Mouse (Mus musculus) CH12.LX (cell line): ENCODE measurements around the gene Ythdf1. TPM values are rescaled to one million over a fixed set of nuclear protein-coding genes. Genes with fewer than 3 reads are reported as not detected.

Experiments
- DNase-seq: peaks from one replicate; pipeline ENCODE4 v3.0.0-alpha.2; 2013; ENCODE audit errors: extremely low read depth
- H3K27ac ChIP-seq: 2 replicates; pipeline ENCODE4 v1.5.1; 2012; ENCODE audit warnings: low read depth, mild to moderate bottlenecking, control low read depth, moderate library complexity; ENCODE audit not compliant: insufficient read depth
- H3K27me3 ChIP-seq: replicated peaks from 2 replicates; pipeline ENCODE3; 2012; ENCODE audit warnings: inconsistent platforms
- H3K36me3 ChIP-seq, 2 experiments: replicated peaks in 1 of 2; 2 replicates each; pipeline versions ENCODE3 to v1.6.1; 2012; ENCODE audit warnings: inconsistent platforms in 1 of 2, low read length in 1 of 2, mild to moderate bottlenecking in 1 of 2, mixed read lengths in 1 of 2, moderate library complexity in 1 of 2; ENCODE audit not compliant: control insufficient read depth in 1 of 2, insufficient read depth in 1 of 2
- H3K4me1 ChIP-seq, 2 experiments: 2 replicates each; pipeline ENCODE4 v1.6.1; 2012; ENCODE audit warnings: inconsistent platforms in 1 of 2, moderate library complexity in 1 of 2; ENCODE audit not compliant: insufficient read depth in 2 of 2, control insufficient read depth in 1 of 2
- H3K4me2 ChIP-seq: 2 replicates; pipeline ENCODE4 v1.6.1; 2012; ENCODE audit warnings: low read depth, mild to moderate bottlenecking, control low read depth; ENCODE audit not compliant: poor library complexity, insufficient read depth, severe bottlenecking
- H3K4me3 ChIP-seq, 3 experiments: fragments of 150-350 bp in 1 of 3; sonication (generic) in 1 of 3; replicated peaks in 1 of 3; 2 replicates each; pipeline versions ENCODE3 to v1.5.1; 2011 to 2012; ENCODE audit warnings: low read depth in 2 of 3, low read length in 2 of 3, mild to moderate bottlenecking in 2 of 3, moderate library complexity in 2 of 3, control low read depth in 1 of 3, improper control_type of control experiment in 1 of 3, inconsistent platforms in 1 of 3, mixed read lengths in 1 of 3; ENCODE audit not compliant: poor library complexity in 1 of 3
- H3K79me2 ChIP-seq: replicated peaks from 2 replicates; pipeline ENCODE4 v1.6.1; 2012; ENCODE audit warnings: mild to moderate bottlenecking, moderate library complexity; ENCODE audit not compliant: control insufficient read depth, poor library complexity, insufficient read depth, severe bottlenecking; ENCODE audit errors: extremely low read depth
- H3K9ac ChIP-seq: 2 replicates; pipeline ENCODE4 v1.6.1; 2012; ENCODE audit warnings: low read depth, mild to moderate bottlenecking, control low read depth, moderate library complexity; ENCODE audit not compliant: insufficient read depth
- H3K9me3 ChIP-seq: replicated peaks from 2 replicates; pipeline ENCODE3; 2012; ENCODE audit warnings: low read length, inconsistent platforms, mixed read lengths
- BHLHE40 ChIP-seq: IDR thresholded peaks from 2 replicates; pipeline ENCODE4 v1.6.1; 2011; ENCODE audit warnings: mild to moderate bottlenecking, low read depth, low read length, improper control_type of control experiment
- CHD2 ChIP-seq: IDR thresholded peaks from 2 replicates; pipeline ENCODE4 v1.6.1; 2011; ENCODE audit warnings: low read length, improper control_type of control experiment
- CTCF ChIP-seq, 2 experiments: IDR thresholded peaks in 1 of 2; conservative IDR thresholded peaks in 1 of 2; 2 replicates each; pipeline ENCODE4 v1.5.1; 2011 to 2012; ENCODE audit warnings: low read depth in 2 of 2, low read length in 2 of 2, improper control_type of control experiment in 1 of 2, inconsistent platforms in 1 of 2, mild to moderate bottlenecking in 1 of 2, moderate library complexity in 1 of 2
- E2F4 ChIP-seq: IDR thresholded peaks from 2 replicates; pipeline ENCODE4 v1.6.1; 2011; ENCODE audit warnings: low read depth, low read length, improper control_type of control experiment; ENCODE audit not compliant: insufficient replicate concordance
- ELF1 ChIP-seq: IDR thresholded peaks from 2 replicates; pipeline ENCODE4 v1.6.1; 2014; ENCODE audit warnings: low read depth, mild to moderate bottlenecking, inconsistent platforms, low read length, improper control_type of control experiment
- EP300 ChIP-seq: IDR thresholded peaks from 2 replicates; pipeline ENCODE4 v1.6.1; 2011; ENCODE audit warnings: low read length, improper control_type of control experiment
- ETS1 ChIP-seq: conservative IDR thresholded peaks from 2 replicates; pipeline ENCODE4 v1.6.1; 2012; ENCODE audit warnings: low read depth, mild to moderate bottlenecking, inconsistent platforms, low read length, improper control_type of control experiment, moderate library complexity
- GABPA ChIP-seq: IDR thresholded peaks from 2 replicates; pipeline ENCODE4 v1.6.1; 2012; ENCODE audit warnings: low read depth, low read length, improper control_type of control experiment, inconsistent platforms; ENCODE audit not compliant: insufficient replicate concordance
- JUND ChIP-seq: conservative IDR thresholded peaks from 2 replicates; pipeline ENCODE4 v1.6.1; 2011; ENCODE audit warnings: low read depth, low read length, improper control_type of control experiment
- MAFK ChIP-seq: IDR thresholded peaks from 2 replicates; pipeline ENCODE4 v1.6.1; 2011; ENCODE audit warnings: low read length, improper control_type of control experiment; ENCODE audit not compliant: insufficient replicate concordance
- MAX ChIP-seq: IDR thresholded peaks from 2 replicates; pipeline ENCODE4 v1.6.1; 2011; ENCODE audit warnings: low read length, improper control_type of control experiment
- MAZ ChIP-seq: IDR thresholded peaks from 2 replicates; pipeline ENCODE4 v1.6.1; 2012; ENCODE audit warnings: low read depth, mild to moderate bottlenecking, inconsistent platforms, low read length, improper control_type of control experiment, moderate library complexity
- MEF2A ChIP-seq: IDR thresholded peaks from 2 replicates; pipeline ENCODE4 v1.6.1; 2014; ENCODE audit warnings: low read depth, mild to moderate bottlenecking, inconsistent platforms, low read length, improper control_type of control experiment, borderline replicate concordance
- NRF1 ChIP-seq: IDR thresholded peaks from 2 replicates; pipeline ENCODE4 v1.6.1; 2014; ENCODE audit warnings: low read depth, mild to moderate bottlenecking, inconsistent platforms, low read length, improper control_type of control experiment, moderate library complexity
- PAX5 ChIP-seq: IDR thresholded peaks from 2 replicates; pipeline ENCODE4 v1.6.1; 2012; ENCODE audit warnings: low read length, inconsistent platforms, mixed read lengths
- RCOR1 ChIP-seq: conservative IDR thresholded peaks from 2 replicates; pipeline ENCODE4 v1.6.1; 2012; ENCODE audit warnings: low read depth, mild to moderate bottlenecking, inconsistent platforms, low read length, improper control_type of control experiment
- UBTF ChIP-seq: IDR thresholded peaks from 2 replicates; pipeline ENCODE4 v1.6.1; 2012; ENCODE audit warnings: low read depth, mild to moderate bottlenecking, inconsistent platforms, low read length, improper control_type of control experiment, moderate library complexity
- USF2 ChIP-seq: conservative IDR thresholded peaks from 2 replicates; pipeline ENCODE4 v1.6.1; 2011; ENCODE audit warnings: low read depth, low read length, improper control_type of control experiment
- ZC3H11A ChIP-seq: IDR thresholded peaks from 2 replicates; pipeline ENCODE4 v1.6.1; 2012; ENCODE audit warnings: low read depth, mild to moderate bottlenecking, inconsistent platforms, low read length, improper control_type of control experiment
- dilution Hi-C: fragments of 300-500 bp; cut with MboI; formaldehyde crosslinking; loops from 2 replicates; pipeline ENCODE4 v1.14.3; 2020; ENCODE audit warnings: low sequenced_read_pairs; ENCODE audit not compliant: extremely low pct_unique_long_range_greater_than_20kb, extremely low pct_ligation_motif_present
- in situ Hi-C: fragments of 300-500 bp; cut with MboI; formaldehyde crosslinking; loops from 3 replicates; pipeline ENCODE4 v1.14.3; 2019; ENCODE audit warnings: low sequenced_read_pairs, low pct_ligation_motif_present, low pct_unique_long_range_greater_than_20kb, mixed read lengths
- polyA plus RNA-seq: library from polyadenylated mRNA; unstranded; fragments of >175 nt; gene quantifications from 2 replicates; pipeline ENCODE4 v1.2.1, GENCODE M21; 2012; ENCODE audit warnings: low read depth; ENCODE audit not compliant: insufficient read length
- total RNA-seq, 2 experiments: library from RNA; depleted of rRNA; stranded (reverse); fragments of 300-350 nt in 1 of 2; fragments of >200 nt in 1 of 2; gene quantifications; 2 replicates each; pipeline ENCODE4 v1.2.3; 2012 to 2014

Ythdf1 gene
- total and polyA plus RNA-seq, 3 experiments, result 27.5 to 67.0 (median 42.5) TPM

DNA sequence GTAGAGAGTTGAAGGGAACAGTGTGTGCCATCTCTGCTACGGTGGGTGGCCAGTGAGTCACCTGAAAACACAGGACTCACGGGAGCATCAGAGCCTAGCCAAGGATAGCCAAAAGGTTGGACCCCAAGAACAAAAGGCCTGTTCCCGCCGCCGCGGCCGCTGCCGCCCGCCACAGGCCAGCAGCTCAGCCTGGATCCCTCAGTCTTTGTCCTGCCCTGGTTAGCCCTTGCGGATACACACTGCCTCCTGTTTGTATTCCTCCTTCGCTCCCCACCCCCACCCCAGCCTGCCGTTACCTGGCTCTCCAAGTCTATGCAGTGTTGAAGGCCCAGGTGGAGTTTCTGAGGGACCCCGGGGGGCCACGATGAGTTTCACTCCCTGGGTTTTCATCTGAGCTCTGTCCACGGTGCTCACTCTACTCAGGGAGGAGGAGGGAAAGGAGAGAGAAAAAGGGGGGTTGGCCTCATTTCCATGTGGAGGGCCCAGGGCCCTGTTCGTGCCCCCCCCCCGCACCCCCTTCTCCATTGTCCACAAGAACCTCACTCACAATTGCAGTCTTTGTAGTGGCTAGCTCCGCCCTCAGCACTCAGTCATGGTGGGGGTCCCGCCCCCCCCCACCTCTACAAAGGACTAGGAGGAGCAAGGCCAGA, 31.4 kb downstream of the Ythdf1 start:
- Histone ChIP-seq H3K4me3 (no peak overlapping the region), H3K27ac (no peak overlapping the region)

DNA sequence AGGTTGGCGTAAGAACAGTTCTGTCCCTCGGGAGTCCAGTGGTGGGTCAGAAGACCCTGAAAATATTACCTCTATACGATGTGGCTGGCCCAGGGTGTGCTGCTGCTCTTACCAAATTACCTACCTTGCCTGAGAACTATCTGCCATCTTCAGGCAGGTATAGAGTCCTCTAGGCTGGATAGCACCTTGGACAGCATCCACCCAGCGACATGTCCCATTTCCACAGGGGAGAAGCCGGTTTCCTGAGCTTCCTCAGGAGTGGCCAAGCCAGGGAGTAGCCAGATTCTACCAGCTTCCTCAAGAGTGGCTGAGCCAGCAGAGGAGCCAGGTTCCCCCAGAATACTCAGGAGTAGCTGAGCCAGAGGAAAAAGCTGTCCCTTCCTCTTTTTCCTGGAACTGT, 35.5 kb downstream of the Ythdf1 start:
- Histone ChIP-seq H3K27me3 (peaks cover 80% of the 10 kb centered on the region), H3K4me2 (no peak overlapping the region), H3K36me3 (no peaks in the 10 kb centered on the region), H3K9me3 (no peaks in the 10 kb centered on the region), H3K9ac (no peak overlapping the region), H3K4me3 (no peak overlapping the region), H3K79me2 (no peaks in the 10 kb centered on the region), H3K4me1 (no peaks in the 10 kb centered on the region), H3K27ac (no peak overlapping the region)
- dilution Hi-C loops, result no loop called here
- TF ChIP-seq MAZ (no peak), ZC3H11A (no peak), CHD2 (no peak), CTCF (conservative IDR thresholded peaks at IDR 0.05 in 1 of 2, IDR thresholded peaks at IDR 0.05 in 1 of 2; ENCODE audit: low read depth in 2 of 2, low read length in 2 of 2) (no peak), UBTF (no peak), GABPA (no peak), MEF2A (no peak), MAX (no peak), ETS1 (no peak), MAFK (no peak), USF2 (no peak), BHLHE40 (no peak), JUND (no peak), NRF1 (no peak), EP300 (no peak)
- in situ Hi-C loops, result no loop called here
- no peak for DNase-seq

More for the DNA sequence above, 31.4 kb downstream of the Ythdf1 start:
- no peaks in the 10 kb centered on the region for H3K4me1 ChIP-seq
- no peaks in the 10 kb centered on the region for H3K36me3 ChIP-seq
- no peaks in the 10 kb centered on the region for H3K79me2 ChIP-seq
- H3K4me2 ChIP-seq, result no peak overlapping the region
- in situ Hi-C loops (no loop called here), dilution Hi-C loops (no loop called here)
- no peak for TF ChIP-seq E2F4
- TF ChIP-seq MAX, result no peak
- TF ChIP-seq PAX5, result no peak
- TF ChIP-seq RCOR1, result no peak
- no peak for TF ChIP-seq ZC3H11A
- no peak for TF ChIP-seq UBTF
- no peak for TF ChIP-seq ELF1
- peaks cover 48% of the 10 kb centered on the region for H3K27me3 ChIP-seq
- no peak overlapping the region for H3K9ac ChIP-seq
- DNase-seq, result no peak
- peaks cover 37% of the 10 kb centered on the region for H3K9me3 ChIP-seq
